Mouse (Mus musculus): ENCODE data around the gene C1qb. TPM values are rescaled to one million over a fixed set of nuclear protein-coding genes. Genes with fewer than 3 reads are reported as not detected.

Gene C1qb
- 109 and 134 TPM in 2 replicates for polyA plus RNA-seq (2015; fragmentation: Nextera tagmentation; extraction: Ambion mirVana)

DNA sequence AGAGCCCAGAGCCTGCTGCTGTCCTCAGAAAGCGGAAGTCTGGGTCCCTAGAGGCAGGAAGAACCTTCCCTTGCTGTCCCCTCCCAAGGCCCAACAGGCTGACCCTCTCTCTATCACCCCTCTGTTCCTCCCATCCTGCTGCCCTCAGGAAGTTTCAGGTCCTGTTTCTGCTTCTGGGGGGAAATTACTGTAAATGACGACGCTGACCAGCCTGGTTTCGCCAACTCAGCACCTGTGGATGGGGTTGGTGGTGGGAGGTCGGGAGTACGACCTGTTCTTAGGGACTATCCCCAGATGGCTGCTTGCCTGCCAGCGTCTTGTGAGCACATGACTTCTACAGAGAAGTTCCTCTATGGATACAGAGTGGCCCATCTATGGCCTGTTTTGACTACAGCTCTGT is at the start of gene C1qb:
Gene C1qb (minus strand): TSS at position 87 of the 400 bp plus-strand sequence.
- Histone ChIP-seq H3K9me3 (replicated peaks) (no peaks in the 10 kb centered on the region), H3K36me3 (replicated peaks) (no peaks in the 10 kb centered on the region), H3K4me3 (replicated peaks) (no peak within 1 kb of the TSS), H3K9ac (no peak within 1 kb of the TSS), H3K4me1 (replicated peaks) (no peaks in the 10 kb centered on the region), H3K4me2 (no peak within 1 kb of the TSS), H3K27me3 (no peaks in the 10 kb centered on the region), H3K27ac (replicated peaks) (no peak within 1 kb of the TSS)
- peak; percentile 44 for ATAC-seq (ENCODE audit: insufficient read depth)
- WGBS (ENCODE audit: insufficient replicate concordance): 33% methylated on average over 7 of the region's 7 CpGs

DNA sequence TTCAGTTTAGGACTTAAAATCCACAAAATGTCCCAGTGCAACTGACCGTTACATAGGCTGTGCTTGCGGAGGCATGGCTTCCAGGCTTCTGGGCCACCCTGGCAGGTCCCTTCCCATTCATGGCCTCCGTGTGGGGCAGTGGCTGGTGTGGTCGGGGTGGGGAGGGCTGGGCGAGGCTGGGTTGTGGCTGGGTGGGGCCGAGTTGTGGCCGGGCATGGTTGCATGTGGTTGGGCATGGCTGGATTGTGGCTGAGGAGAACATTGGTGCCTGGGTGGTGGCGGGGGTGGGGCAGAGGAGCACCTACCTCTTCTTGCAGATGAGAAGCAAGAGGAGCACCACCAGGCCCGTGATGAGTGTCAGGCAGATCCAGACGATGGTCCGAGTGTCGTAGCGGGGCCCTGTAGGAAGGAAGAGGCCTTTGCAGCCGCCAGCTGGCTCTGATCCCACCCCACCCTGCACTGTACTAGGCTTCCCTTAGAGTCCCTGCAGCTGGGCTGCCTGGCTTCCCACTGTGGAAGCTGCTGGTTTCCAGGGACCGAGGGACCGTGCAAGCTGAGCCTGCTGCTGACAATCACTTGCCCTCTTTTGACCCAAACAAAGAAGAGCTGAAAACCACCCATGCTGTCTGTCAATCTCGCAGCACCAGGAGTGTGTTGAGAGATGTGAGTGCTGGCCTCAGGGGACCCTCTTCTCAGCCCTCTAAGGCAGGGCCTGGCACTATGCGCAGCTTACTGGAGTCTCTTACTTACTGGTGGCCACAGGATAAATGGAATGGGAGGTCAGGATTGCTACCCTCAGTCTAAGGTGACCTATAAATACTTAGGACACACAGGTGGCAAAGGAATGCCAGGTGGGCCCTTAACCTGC is 49.0 kb upstream of the C1qb start:
- peaks cover 32% of the 10 kb centered on the region for H3K27me3 ChIP-seq
- H3K27ac ChIP-seq (replicated peaks): no peak overlapping the region
- H3K4me3 ChIP-seq (replicated peaks): no peak overlapping the region
- peaks cover 35% of the 10 kb centered on the region for H3K4me1 ChIP-seq (replicated peaks)
- H3K4me2 ChIP-seq: peak overlapping the region; percentile 14
- no peaks in the 10 kb centered on the region for H3K9me3 ChIP-seq (replicated peaks)
- no peaks in the 10 kb centered on the region for H3K36me3 ChIP-seq (replicated peaks)
- no peak overlapping the region for H3K9ac ChIP-seq
- 38% methylated on average over 18 of the region's 18 CpGs for WGBS (ENCODE audit: insufficient replicate concordance)
- ATAC-seq (ENCODE audit: insufficient read depth): peak; percentile 52; the same call in 1 of the 2 replicates

GRCm38 (mm10) chr4:136930474-136930873 is 44.5 kb upstream of the C1qb start:
- Histone ChIP-seq H3K4me3 (replicated peaks) (no peak overlapping the region), H3K27ac (replicated peaks) (peak overlapping the region; percentile 75), H3K27me3 (peaks cover 43% of the 10 kb centered on the region), H3K36me3 (replicated peaks) (no peaks in the 10 kb centered on the region), H3K9ac (no peak overlapping the region), H3K4me1 (replicated peaks) (peaks cover 43% of the 10 kb centered on the region), H3K4me2 (peak overlapping the region; percentile 45), H3K9me3 (replicated peaks) (no peaks in the 10 kb centered on the region)
- peak; percentile 96 for ATAC-seq (ENCODE audit: insufficient read depth)
- 29% methylated on average over 8 of the region's 8 CpGs for WGBS (ENCODE audit: insufficient replicate concordance)

- peaks cover 48% of the 10 kb centered on the region for H3K27me3 ChIP-seq
- WGBS (ENCODE audit: insufficient replicate concordance): 9% methylated on average over 5 of the region's 5 CpGs
- ATAC-seq (ENCODE audit: insufficient read depth): no peak
- H3K36me3 ChIP-seq (replicated peaks): no peaks in the 10 kb centered on the region
- H3K4me3 ChIP-seq (replicated peaks): no peak overlapping the region
- H3K27ac ChIP-seq (replicated peaks): no peak overlapping the region
- H3K4me2 ChIP-seq: no peak overlapping the region
- H3K9me3 ChIP-seq (replicated peaks): no peaks in the 10 kb centered on the region
- no peak overlapping the region for H3K9ac ChIP-seq
- peaks cover 29% of the 10 kb centered on the region for H3K4me1 ChIP-seq (replicated peaks)
Observed at GRCm38 (mm10) chr4:136928928-136929327, 42.9 kb upstream of the C1qb start.

- WGBS (ENCODE audit: insufficient replicate concordance): 16% methylated on average over 15 of the region's 15 CpGs
Observed at GRCm38 (mm10) chr4:136925804-136926203, 39.8 kb upstream of the C1qb start.

GRCm38 (mm10) chr4:136924529-136924928 is 38.5 kb upstream of the C1qb start:
- H3K27ac ChIP-seq (replicated peaks): no peak overlapping the region
- peaks cover 28% of the 10 kb centered on the region for H3K27me3 ChIP-seq
- no peaks in the 10 kb centered on the region for H3K36me3 ChIP-seq (replicated peaks)
- H3K4me1 ChIP-seq (replicated peaks): peaks cover 6% of the 10 kb centered on the region
- 4% methylated on average over 6 of the region's 6 CpGs for WGBS (ENCODE audit: insufficient replicate concordance)
- no peak overlapping the region for H3K9ac ChIP-seq
- no peak for ATAC-seq (ENCODE audit: insufficient read depth)
- H3K4me2 ChIP-seq: no peak overlapping the region
- no peak overlapping the region for H3K4me3 ChIP-seq (replicated peaks)
- H3K9me3 ChIP-seq (replicated peaks): no peaks in the 10 kb centered on the region

More at GRCm38 (mm10) chr4:136925804-136926203, 39.8 kb upstream of the C1qb start:
- peaks cover 28% of the 10 kb centered on the region for H3K27me3 ChIP-seq
- no peak for ATAC-seq (ENCODE audit: insufficient read depth)
- H3K36me3 ChIP-seq (replicated peaks): no peaks in the 10 kb centered on the region
- H3K4me1 ChIP-seq (replicated peaks): peaks cover 19% of the 10 kb centered on the region
- no peak overlapping the region for H3K9ac ChIP-seq
- H3K4me3 ChIP-seq (replicated peaks): no peak overlapping the region
- no peak overlapping the region for H3K27ac ChIP-seq (replicated peaks)
- H3K4me2 ChIP-seq: no peak overlapping the region
- H3K9me3 ChIP-seq (replicated peaks): no peaks in the 10 kb centered on the region

- WGBS (ENCODE audit: insufficient replicate concordance): 64% methylated on average over 3 of the region's 3 CpGs
- peaks cover 5% of the 10 kb centered on the region for H3K27me3 ChIP-seq
- no peak overlapping the region for H3K9ac ChIP-seq
- H3K4me2 ChIP-seq: no peak overlapping the region
- no peaks in the 10 kb centered on the region for H3K4me1 ChIP-seq (replicated peaks)
- no peak overlapping the region for H3K4me3 ChIP-seq (replicated peaks)
- H3K27ac ChIP-seq (replicated peaks): no peak overlapping the region
- H3K36me3 ChIP-seq (replicated peaks): no peaks in the 10 kb centered on the region
- H3K9me3 ChIP-seq (replicated peaks): no peaks in the 10 kb centered on the region
- ATAC-seq (ENCODE audit: insufficient read depth): no peak
Observed at GRCm38 (mm10) chr4:136919526-136919925, 33.5 kb upstream of the C1qb start.

- Histone ChIP-seq H3K4me2 (no peak overlapping the region), H3K4me3 (replicated peaks) (no peak overlapping the region), H3K9me3 (replicated peaks) (no peaks in the 10 kb centered on the region), H3K9ac (no peak overlapping the region), H3K4me1 (replicated peaks) (no peaks in the 10 kb centered on the region), H3K27ac (replicated peaks) (no peak overlapping the region), H3K36me3 (replicated peaks) (no peaks in the 10 kb centered on the region), H3K27me3 (peaks cover 5% of the 10 kb centered on the region)
- ATAC-seq (ENCODE audit: insufficient read depth): no peak
- WGBS (ENCODE audit: insufficient replicate concordance): 69% methylated on average over 8 of the region's 8 CpGs
Observed at GRCm38 (mm10) chr4:136918834-136919233, 32.8 kb upstream of the C1qb start.

- Histone ChIP-seq H3K4me1 (replicated peaks) (no peaks in the 10 kb centered on the region), H3K9ac (no peak overlapping the region), H3K27ac (replicated peaks) (no peak overlapping the region), H3K4me2 (no peak overlapping the region), H3K4me3 (replicated peaks) (no peak overlapping the region), H3K9me3 (replicated peaks) (no peaks in the 10 kb centered on the region), H3K27me3 (peaks cover 20% of the 10 kb centered on the region), H3K36me3 (replicated peaks) (no peaks in the 10 kb centered on the region)
- ATAC-seq (ENCODE audit: insufficient read depth): no peak
- 48% methylated on average over 7 of the region's 7 CpGs for WGBS (ENCODE audit: insufficient replicate concordance)
Observed at GRCm38 (mm10) chr4:136917165-136917524, 31.2 kb upstream of the C1qb start.

DNA sequence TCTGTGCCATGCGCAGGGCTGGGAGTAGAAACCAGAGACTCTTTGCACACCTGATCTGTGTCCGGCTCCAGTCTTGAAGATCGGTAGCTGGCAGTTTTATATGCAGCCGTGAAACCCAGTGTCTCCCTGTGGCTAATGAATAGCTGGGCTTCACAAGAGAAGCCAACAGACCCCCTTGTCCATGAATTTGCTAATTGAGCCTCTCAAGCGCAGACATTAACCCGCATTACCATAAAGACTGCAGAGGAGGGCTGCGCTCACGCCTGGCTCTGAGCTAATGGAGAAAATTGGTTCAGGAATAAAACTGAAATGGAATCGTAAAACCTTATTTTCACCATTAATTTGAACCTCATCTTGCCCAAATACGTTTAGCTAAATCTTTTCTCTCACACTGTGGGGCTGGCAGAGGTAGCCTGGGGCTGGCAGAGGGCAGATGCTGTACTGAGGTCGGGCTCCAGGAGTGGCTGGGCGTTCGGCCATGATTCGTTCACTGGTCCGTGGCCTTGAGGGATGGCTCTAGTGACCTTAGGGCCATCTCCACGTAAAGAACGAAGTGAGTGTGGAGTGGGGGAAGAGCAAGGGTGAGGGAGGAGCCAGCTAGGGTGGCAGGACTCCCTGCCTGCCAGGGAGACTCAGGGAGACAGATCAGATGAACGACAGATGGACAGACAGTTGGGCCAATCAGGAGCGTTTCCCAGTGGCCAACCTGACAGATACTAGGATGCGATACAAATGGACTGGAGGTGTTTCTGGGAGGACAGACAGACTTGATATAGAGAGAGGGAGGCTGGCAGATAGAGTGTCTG is 30.6 kb upstream of the C1qb start:
- Histone ChIP-seq H3K4me3 (replicated peaks) (no peak overlapping the region), H3K4me1 (replicated peaks) (no peaks in the 10 kb centered on the region), H3K27ac (replicated peaks) (no peak overlapping the region), H3K27me3 (peaks cover 26% of the 10 kb centered on the region), H3K36me3 (replicated peaks) (no peaks in the 10 kb centered on the region), H3K4me2 (no peak overlapping the region), H3K9me3 (replicated peaks) (no peaks in the 10 kb centered on the region), H3K9ac (no peak overlapping the region)
- WGBS (ENCODE audit: insufficient replicate concordance): 66% methylated on average over 20 of the region's 20 CpGs
- no peak for ATAC-seq (ENCODE audit: insufficient read depth)

GRCm38 (mm10) chr4:136912841-136913240 is 26.9 kb upstream of the C1qb start:
- WGBS (ENCODE audit: insufficient replicate concordance): 20% methylated on average over 9 of the region's 9 CpGs
- no peaks in the 10 kb centered on the region for H3K4me1 ChIP-seq (replicated peaks)
- H3K36me3 ChIP-seq (replicated peaks): no peaks in the 10 kb centered on the region
- no peaks in the 10 kb centered on the region for H3K9me3 ChIP-seq (replicated peaks)
- no peak overlapping the region for H3K4me2 ChIP-seq
- ATAC-seq (ENCODE audit: insufficient read depth): no peak
- peaks cover 52% of the 10 kb centered on the region for H3K27me3 ChIP-seq
- no peak overlapping the region for H3K27ac ChIP-seq (replicated peaks)
- no peak overlapping the region for H3K4me3 ChIP-seq (replicated peaks)
- H3K9ac ChIP-seq: no peak overlapping the region
